Mouse (Mus musculus) ES-E14 (cell line): ENCODE measurements at regions not wholly inside any gene's neighbourhood (a gene's known extent, or its start where the extent isn't known, plus 50 kb on each side); places are given as distances from the start of the nearest gene placed in this dataset.

ENCODE experiments used
- ZC3H11A ChIP-seq: IDR thresholded peaks from 2 replicates; pipeline ENCODE4 v1.6.1; 2012; ENCODE audit warnings: low read depth, mild to moderate bottlenecking, inconsistent platforms, low read length, borderline replicate concordance
- ZNF384 ChIP-seq: IDR thresholded peaks from 2 replicates; pipeline ENCODE4 v1.6.1; 2012; ENCODE audit warnings: low read depth, low read length, inconsistent platforms

- TF ChIP-seq ZC3H11A = no peak
- TF ChIP-seq ZNF384 = no peak
Observed at GRCm38 (mm10) chr3:155530811-155531210, 437.6 kb downstream of the Lrriq3 start.
